Mouse (Mus musculus) megakaryocyte-erythroid progenitor cell, adult 5-6 weeks (primary cell): Measurements from ENCODE around the gene Scml4. TPM values are rescaled to one million over a fixed set of nuclear protein-coding genes. Genes with fewer than 3 reads are reported as not detected.

Experiments used
- ATAC-seq: replicated peaks from 2 replicates; pipeline ENCODE4 v1.8.0; 2016; ENCODE audit warnings: mild to moderate bottlenecking, inconsistent platforms; ENCODE audit not compliant: severe bottlenecking, poor library complexity, low FRiP score, low TSS enrichment
- total RNA-seq, 2 experiments: library from RNA; stranded (forward) in 1 of 2; stranded (reverse) in 1 of 2; fragments of 200-1000, 215-1000 nt in 1 of 2; fragments of >200 nt in 1 of 2; fragmentation: Nextera tagmentation in 1 of 2; gene quantifications; 2 replicates each; pipeline ENCODE4 v1.2.3; 2014 to 2017

Scml4 gene
- total RNA-seq, 2 experiments from 2014 or later: 0.99 to 1.5 TPM

- ATAC-seq: no peak
Measured at GRCm38 (mm10) chr10:43005677-43006076, 145.5 kb downstream of the Scml4 start.

- no peak for ATAC-seq
Measured at GRCm38 (mm10) chr10:43006534-43006933, 146.4 kb downstream of the Scml4 start.

- no peak for ATAC-seq
Measured at GRCm38 (mm10) chr10:43008116-43008515, 147.9 kb downstream of the Scml4 start.

Other genes with a start within 250 kb of the Scml4 start
- gene Sec63, start 98.9 kb upstream of the Scml4 start, total RNA-seq (2014; fragmentation: Nextera tagmentation): 25.6 and 29.3 TPM in 2 replicates
- 17.5 and 39.9 TPM in 2 replicates for gene Sec63, start 98.9 kb upstream of the Scml4 start, total RNA-seq (2017)